Mouse (Mus musculus) brown adipose tissue, adult 24 weeks (tissue): ENCODE data around the gene Dgkb. TPM values are rescaled to one million over a fixed set of nuclear protein-coding genes. Genes with fewer than 3 reads are reported as not detected.

ENCODE experiments used
- H3K27ac ChIP-seq: fragments of 200-500 bp; replicated peaks from 2 replicates; pipeline ENCODE4 v1.5.1; 2012; ENCODE audit warnings: low read depth, mild to moderate bottlenecking, low read length
- H3K4me1 ChIP-seq: fragments of 200-500 bp; 2 replicates; pipeline ENCODE4 v1.6.1; 2012; ENCODE audit warnings: low read length, mixed read lengths; ENCODE audit not compliant: control insufficient read depth, insufficient read depth, insufficient read length
- H3K4me3 ChIP-seq: fragments of 200-500 bp; 2 replicates; pipeline ENCODE4 v1.5.1; 2012; ENCODE audit warnings: low read depth, mild to moderate bottlenecking, low read length, moderate library complexity; ENCODE audit not compliant: insufficient read depth
- polyA plus RNA-seq: library from polyadenylated mRNA; stranded (reverse); fragments of >200 nt; gene quantifications from 2 replicates; pipeline ENCODE4 v1.2.4, GENCODE M21; 2012; ENCODE audit not compliant: missing spikeins, insufficient read depth, insufficient read length

Gene Dgkb
- polyA plus RNA-seq = 0.88 TPM in 1 of 2 replicates, not detected in the other

DNA sequence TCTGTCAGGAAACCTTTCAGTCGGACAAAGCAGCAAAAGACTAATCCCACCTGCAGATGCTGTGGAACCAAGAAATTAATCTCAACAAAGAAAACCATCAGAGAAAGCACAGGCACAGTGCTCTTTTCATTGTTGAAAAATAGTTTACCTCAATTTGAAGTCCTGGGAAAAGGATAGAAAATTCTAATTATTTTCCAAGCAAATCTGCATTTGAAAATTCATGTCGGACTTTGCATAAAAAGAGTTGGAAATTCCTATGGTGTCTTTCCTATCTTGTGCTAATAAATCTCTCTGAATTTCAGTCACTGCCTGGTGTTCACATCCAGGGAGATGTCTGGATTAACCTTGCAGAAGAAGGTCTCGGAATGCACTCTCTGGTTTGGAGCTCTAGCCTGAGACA is at the start of gene Dgkb:
Gene Dgkb, plus strand, starts transcription at position 301 of the 400 bp plus-strand sequence.
- Histone ChIP-seq H3K27ac (no peak within 1 kb of the TSS), H3K4me3 (no peak within 1 kb of the TSS), H3K4me1 (no peaks in the 10 kb centered on the region)

DNA sequence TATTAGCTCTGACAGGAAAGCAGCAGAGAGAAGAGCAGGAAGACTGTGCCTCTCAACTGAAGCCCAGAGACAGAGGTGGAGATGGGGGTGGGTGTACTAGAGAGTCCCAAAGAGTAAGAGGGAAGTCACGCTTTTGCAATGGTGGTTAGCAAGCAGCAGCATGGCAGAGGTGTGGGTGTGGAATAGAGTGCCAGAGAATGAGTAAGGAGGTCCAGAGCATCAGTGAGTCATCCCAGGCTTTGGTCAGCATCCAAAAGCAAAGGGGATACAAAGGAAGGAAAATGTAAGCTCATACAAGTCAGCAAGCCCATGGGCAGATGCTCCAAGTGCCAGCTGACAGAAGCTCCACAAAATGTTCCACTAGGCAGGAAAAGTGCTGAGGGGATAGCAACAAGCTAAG is 47.7 kb upstream of the Dgkb start:
- Histone ChIP-seq H3K27ac (no peak overlapping the region), H3K4me3 (no peak overlapping the region), H3K4me1 (no peaks in the 10 kb centered on the region)

DNA sequence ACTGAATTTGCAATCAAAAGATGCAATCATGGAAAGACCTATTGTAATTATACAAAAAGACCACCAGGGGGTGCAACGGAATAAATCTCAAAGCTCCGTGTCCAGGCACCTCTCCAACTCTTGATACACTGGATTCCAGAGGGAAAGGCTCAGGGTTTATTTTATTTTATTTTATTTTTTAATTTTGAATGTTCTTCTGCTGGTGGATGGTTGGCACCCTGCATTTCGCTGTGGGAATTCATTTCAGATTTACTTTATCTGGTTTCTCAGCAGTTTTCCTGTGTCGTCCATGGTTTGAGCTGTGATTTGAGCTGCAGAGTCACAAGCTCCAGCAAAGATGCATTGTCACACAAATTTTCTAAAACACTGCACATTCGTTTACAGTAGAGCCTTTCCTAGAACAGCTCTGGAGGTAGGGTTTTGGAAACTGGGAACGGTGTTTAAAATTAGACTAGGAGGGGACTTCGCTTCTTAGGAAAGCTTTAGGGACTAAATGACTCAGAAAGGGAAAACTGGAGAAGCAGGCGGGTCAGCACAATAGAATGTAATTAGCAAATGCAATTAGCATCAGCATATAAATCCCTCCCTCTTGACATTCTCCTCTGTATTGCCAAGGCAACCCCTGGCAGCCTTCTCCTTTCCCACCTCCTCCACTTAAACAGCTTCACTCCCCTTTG is 43.7 kb upstream of the Dgkb start:
- H3K27ac ChIP-seq = no peak overlapping the region
- H3K4me3 ChIP-seq = no peak overlapping the region

DNA sequence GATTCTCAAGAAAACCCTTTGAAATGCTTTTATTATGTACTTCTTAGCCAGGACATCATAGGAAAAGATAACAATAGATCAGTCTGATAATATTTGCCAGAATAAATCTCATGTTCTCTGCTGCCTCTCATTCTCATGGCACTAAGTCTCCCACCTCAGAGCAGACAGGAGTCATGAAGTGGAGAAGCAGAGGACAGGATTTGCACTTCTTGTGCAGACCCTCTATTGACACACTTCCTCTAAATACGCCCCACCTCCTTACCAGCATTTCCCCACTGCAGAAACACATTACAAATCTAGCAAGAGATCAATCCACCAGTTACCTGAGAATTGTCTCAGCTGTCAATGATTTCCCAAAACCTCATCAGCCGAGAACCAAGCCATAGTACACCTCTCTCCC is 42.9 kb upstream of the Dgkb start:
- Histone ChIP-seq H3K4me1 (no peaks in the 10 kb centered on the region), H3K27ac (no peak overlapping the region), H3K4me3 (no peak overlapping the region)

More for the DNA sequence above, 43.7 kb upstream of the Dgkb start:
- no peaks in the 10 kb centered on the region for H3K4me1 ChIP-seq

DNA sequence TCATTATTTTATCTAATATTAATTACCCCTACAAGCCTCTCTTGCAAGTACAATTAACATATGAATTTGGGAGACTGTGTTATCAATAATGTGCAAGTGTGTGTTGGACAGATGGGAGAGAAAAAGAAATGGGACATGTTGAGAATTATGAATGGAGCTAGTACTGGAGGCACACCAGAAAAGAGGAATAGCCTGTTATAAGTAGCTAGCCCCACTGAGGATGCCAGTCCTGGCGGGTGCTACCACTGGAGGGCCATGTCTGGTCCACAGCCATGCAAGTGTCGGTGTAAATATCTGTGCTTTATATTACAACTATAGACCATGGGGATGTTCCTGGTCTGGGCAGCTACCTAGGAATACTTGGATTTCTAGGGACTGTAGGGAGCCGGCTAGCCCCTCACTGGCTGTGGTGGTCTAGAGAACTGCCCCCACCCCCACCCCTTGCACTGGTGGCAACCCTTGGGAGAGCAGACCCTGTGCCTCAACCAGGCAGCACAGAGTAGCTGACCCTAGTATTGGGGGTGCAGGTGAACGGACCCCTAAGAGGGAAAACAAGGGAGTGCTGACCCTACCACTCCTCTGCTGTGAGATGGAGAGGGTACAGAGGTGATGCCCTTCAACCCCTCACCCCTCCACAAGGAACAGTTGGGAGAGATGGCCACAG is 21.1 kb upstream of the Dgkb start:
- Histone ChIP-seq H3K27ac (no peak overlapping the region), H3K4me1 (no peaks in the 10 kb centered on the region), H3K4me3 (no peak overlapping the region)

DNA sequence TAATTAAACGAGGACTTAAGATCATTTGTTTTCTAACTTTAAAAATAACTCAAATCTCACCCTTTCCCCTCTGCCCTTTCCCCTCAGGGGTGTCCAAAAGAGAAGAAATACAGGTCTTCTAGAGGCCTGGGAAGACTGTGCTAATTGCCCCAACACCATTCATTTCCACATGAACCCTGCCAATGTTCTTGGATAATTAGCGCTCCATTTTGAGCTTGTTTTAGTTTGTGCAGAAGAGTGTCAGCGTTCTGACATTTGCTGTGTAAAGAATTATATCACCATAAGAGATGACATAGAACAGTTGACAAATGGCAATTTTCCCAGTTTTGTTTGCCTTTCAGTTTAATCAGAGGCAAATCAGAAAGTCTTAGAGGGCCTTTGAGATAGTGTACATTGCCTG is 3.4 kb upstream of the Dgkb start:
- H3K4me1 ChIP-seq = no peaks in the 10 kb centered on the region
- no peak overlapping the region for H3K27ac ChIP-seq
- no peak overlapping the region for H3K4me3 ChIP-seq

DNA sequence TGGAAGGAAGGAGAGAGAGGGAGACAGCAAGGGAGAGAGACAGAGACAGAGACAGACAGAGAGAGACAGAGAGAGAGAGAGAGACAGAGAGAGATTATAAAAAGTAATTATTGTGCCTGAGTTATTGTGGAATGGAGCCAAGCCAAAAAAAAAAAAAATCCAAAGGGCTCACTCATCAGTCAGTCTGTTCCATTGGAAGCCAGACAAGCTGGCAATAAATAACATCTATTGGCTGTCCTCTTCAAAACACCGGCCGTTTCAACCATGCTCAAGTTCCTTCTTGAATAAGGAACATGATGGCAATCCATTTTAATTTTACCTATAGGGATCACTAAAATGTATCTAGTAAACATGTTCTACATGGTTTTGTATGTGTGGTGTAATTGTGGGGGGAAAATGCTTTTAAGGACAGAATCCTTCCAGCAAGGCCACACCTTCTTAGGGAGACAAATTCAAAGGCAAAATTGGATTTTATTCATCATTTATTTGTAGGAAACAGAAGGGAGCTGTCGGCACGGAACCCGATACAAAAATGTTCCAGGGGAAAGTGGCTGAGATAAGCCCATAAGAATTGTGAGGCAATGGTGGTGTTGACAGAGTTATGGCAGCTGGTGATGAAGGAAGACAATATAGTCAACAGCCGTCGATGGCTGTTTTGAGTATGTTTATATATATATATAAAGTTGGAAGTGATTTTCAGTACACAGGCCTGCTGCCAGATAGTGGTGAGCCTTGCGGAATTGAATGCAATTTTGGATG is 3.7 kb downstream of the Dgkb start:
- H3K4me1 ChIP-seq = no peaks in the 10 kb centered on the region

DNA sequence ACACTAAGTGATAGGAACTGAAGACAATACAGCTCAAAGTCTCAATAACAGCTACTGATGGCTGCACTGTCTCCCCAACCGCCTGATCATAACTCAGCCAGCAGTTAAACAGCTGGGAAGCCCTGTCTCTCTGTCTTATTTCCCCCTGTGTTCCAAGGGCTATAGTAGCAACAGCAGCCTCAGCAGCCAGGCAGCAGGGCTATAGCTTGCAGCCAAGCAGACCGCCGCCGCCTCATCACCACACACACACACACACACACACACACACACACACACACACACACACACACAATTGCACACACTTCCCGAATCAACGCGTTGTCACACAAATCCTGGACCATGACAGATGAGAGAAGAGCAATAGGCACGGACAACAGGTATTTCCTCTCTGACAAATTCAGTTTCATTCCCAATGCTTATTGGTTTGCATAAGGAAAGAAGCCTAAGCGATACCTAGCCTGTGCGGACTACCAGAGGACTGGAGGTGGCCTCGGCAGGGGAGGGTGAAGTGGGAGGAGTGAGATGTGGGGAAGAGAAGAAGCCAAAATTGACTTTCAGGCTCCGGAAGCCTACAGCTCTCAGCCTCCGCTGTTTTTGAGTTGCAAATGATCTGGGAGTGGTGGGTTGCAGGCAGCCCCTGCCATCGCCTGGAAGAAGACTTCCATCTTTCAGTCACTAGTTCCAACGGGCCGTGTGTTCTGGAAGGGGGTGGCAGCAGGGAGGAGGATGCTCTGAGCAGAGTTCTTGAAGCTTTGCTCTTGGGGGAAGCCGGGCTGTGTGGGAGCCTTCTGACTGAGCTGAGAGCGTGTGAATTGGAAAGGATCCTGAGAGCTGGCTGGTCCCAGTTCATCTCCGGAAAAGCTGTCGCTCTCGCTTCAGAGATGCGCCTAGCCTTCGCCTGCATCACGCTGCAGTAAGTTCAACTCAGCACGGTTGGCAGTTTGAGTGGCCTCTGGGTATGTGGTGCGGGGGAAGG is 62.8 kb downstream of the Dgkb start:
- 0 out of 2 replicates have a peak, but pooled peaks cover 4% of the 10 kb centered on the region for H3K4me1 ChIP-seq
- H3K27ac ChIP-seq = no peak overlapping the region
- peak overlapping the region; percentile 19 for H3K4me3 ChIP-seq

More for the DNA sequence above, 3.7 kb downstream of the Dgkb start:
- no peak overlapping the region for H3K27ac ChIP-seq
- no peak overlapping the region for H3K4me3 ChIP-seq

DNA sequence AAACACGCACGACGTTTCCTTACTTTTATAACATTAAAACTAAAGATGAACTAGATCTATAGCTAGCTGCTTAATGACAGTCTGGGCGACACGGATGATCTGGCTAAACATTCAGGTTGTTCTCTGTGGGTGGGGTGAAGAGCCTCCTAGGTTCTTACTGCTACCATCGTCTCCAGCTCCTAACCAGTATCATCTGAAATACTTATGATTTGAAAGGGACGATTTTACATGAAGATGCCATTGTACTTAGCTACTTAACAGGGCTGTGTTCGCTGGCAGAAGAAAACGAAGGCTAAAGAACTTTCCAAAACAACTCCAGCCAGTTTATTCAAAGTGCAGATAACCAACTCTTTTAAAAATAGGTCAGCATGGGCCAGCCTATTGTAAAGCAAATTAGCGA is 63.9 kb downstream of the Dgkb start:
- no peak overlapping the region for H3K27ac ChIP-seq
- 0 out of 2 replicates have a peak, but pooled peaks cover 4% of the 10 kb centered on the region for H3K4me1 ChIP-seq
- no peak overlapping the region for H3K4me3 ChIP-seq

DNA sequence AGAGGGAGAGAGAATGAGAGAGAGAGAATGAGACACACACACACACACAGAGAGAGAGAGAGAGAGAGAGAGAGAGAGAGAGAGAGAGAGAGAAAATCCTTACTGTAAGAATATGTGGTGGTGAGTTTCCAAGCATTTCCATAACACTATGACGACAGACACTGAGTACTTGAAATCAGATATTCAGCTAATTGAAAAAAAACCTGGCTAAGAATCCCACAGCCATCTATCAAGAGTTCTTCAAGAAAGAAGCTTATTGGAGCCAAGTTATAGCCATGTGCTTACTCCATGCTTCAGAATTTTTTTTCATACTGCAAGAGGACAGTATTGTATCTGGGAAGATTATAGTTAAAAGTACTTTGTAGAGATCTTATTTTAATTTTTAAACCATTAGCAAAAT is 65.3 kb downstream of the Dgkb start:
- H3K4me1 ChIP-seq = 0 out of 2 replicates have a peak, but pooled peaks cover 4% of the 10 kb centered on the region

DNA sequence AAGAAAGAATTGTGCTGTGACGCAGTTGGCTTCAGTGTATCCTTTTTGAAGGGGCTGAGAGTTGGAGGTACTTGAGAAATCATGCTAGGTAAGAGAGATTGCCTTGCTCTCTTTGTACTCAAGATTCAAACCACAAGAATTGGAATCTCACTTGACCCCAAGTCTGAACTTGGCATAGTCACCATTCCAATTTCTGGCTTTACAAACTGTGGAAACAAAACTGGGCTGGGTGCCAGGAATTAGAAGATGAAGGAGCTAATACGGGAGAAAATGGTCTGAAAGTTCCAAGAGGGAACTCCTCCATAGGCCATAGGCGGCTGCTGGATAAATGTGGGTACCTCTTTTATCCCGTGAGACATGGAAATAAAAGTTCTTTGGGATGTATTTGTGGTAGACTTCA is 66.3 kb downstream of the Dgkb start:
- no peak overlapping the region for H3K27ac ChIP-seq

More for the DNA sequence above, 65.3 kb downstream of the Dgkb start:
- Histone ChIP-seq H3K27ac (no peak overlapping the region), H3K4me3 (no peak overlapping the region)

DNA sequence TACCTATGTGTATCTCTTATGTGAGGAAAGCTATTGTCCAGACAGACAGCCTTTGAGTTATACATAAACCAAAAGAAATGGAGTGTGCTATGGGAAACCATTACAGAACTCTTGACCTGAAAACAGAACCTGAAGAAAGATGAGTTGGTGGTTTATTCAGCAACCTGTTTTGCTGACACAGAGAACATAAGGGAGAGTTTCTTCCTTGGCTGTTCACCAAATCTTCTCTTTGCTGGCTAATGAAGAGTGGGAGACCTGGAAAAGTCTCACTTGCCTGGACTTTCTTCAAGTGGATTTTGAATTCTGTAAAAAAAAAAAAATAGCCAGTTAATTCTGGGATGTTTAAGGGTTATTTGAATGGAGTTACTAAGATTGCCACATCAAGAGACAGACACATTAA is 71.1 kb downstream of the Dgkb start:
- Histone ChIP-seq H3K27ac (no peak overlapping the region), H3K4me1 (no peaks in the 10 kb centered on the region), H3K4me3 (no peak overlapping the region)

More for the DNA sequence above, 66.3 kb downstream of the Dgkb start:
- H3K4me3 ChIP-seq = no peak overlapping the region
- H3K4me1 ChIP-seq = 0 out of 2 replicates have a peak, but pooled peaks cover 4% of the 10 kb centered on the region

DNA sequence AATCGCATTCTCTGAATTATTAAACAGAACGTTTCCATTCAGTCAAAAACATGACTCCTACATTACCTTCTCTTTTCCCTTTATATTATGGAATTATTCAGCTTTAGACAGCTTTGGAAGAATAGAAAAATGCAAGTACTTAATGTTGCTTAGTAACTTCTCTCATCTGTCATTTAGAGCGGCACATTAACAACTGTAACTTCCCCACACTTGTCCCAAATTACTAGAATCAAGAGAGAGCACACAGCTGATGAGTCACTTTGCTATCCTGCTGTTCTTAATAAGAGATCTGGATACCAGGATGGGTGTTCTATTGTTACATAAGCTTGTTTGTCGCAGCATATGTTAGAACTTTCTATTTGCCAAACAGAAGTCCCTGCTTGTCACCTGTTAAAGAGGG is 71.9 kb downstream of the Dgkb start:
- Histone ChIP-seq H3K27ac (no peak overlapping the region), H3K4me3 (no peak overlapping the region), H3K4me1 (no peaks in the 10 kb centered on the region)

DNA sequence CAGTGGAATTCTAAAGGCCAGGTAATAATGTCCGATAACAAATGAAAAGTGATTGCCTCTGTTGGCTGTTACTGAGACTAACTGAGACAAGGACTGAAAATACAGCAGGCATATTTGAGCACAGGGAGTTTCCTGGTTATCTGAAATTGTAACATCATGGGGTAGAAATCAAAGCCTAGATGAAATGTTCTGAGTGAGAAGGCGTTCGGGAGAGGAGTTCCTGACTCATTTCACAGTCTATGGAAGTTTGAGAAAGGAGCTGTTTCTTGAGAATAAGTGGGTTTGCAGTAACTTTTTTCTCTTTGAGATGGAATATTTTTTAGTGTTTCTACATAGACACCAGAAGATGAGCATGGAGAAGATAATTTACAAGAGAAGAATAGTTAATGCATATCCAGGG is 73.8 kb downstream of the Dgkb start:
- Histone ChIP-seq H3K27ac (no peak overlapping the region), H3K4me3 (no peak overlapping the region), H3K4me1 (no peaks in the 10 kb centered on the region)
